Mouse (Mus musculus) cerebellum, adult 2 months (tissue): ENCODE results near the gene Tmx4.

ENCODE experiments used
- CTCF ChIP-seq: fragments of 200-500 bp; IDR thresholded peaks from 2 replicates; pipeline ENCODE4 v1.5.1; 2011; ENCODE audit warnings: low read depth, mild to moderate bottlenecking, control low read depth, low read length, moderate library complexity, borderline replicate concordance; ENCODE audit not compliant: insufficient read depth
- POLR2A ChIP-seq: fragments of 200-500 bp; IDR thresholded peaks from 2 replicates; pipeline ENCODE4 v1.6.1; 2011; ENCODE audit warnings: low read length, control low read depth, borderline replicate concordance; ENCODE audit not compliant: insufficient read depth

DNA sequence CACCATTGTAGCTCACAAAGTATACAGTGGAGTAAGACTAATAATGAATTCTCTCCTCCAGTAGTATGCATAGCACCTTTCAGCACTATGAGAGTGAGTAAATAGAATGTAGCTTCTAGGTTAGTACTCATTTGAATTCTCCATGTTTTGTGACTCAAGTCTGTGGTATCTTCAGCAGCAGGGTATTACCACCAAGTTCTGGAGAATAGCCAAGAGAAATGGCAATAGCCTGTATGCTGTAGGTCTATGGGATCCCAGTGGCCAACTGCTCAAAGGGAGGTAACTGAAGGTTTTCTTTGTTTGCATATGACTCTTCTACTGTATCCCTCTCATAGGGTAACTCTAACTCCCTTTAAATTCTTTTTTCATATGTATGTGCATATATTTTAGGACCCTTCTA is 39.0 kb downstream of the Tmx4 start:
- TF ChIP-seq CTCF = no peak
- TF ChIP-seq POLR2A = no peak
